Comparison of ENCODE assay signal across 8 mouse cellular contexts in genomic region chr5:16869309-16869915, GRCm38 (mm10).
DNase-seq lines count a peak whose midpoint lies in the region; ATAC-seq lines count a peak whose summit lies in the region.

No protein-coding gene starts in this region.

- 54% methylated on average over 2 of the region's 2 CpGs for WGBS in intestine, embryonic 14.5 days
- WGBS in midbrain, embryonic 16.5 days = 50% methylated on average over 2 of the region's 2 CpGs

- no peak overlapping the region for H3K9ac ChIP-seq in intestine, embryonic 14.5 days (ENCODE audit: low read length)
- no peak overlapping the region for H3K9ac ChIP-seq in midbrain, embryonic 16.5 days (ENCODE audit: low read depth, low read length)

- peak; percentile 5 for DNase-seq in ovary, postnatal 10 days (ENCODE audit: low spot score)
- no peak for DNase-seq in ovary, adult 18-20 months (ENCODE audit: low spot score)
- peak; percentile 34 for DNase-seq in adrenal gland, adult 8-10 months
- DNase-seq in fat pad, adult 2 months (ENCODE audit: extremely low read depth, low read depth, low spot score) = peak; percentile 11
- DNase-seq in intestine, embryonic 14.5 days (ENCODE audit: low spot score) = peak; percentile 64
- peak; percentile 53 to 72 for DNase-seq in left cerebral cortex, postnatal 14 days (ENCODE audit: low spot score in 2 of 2)
- DNase-seq in spleen, adult 12 weeks (ENCODE audit: low spot score) = no peak

- no peaks in the 10 kb centered on the region for H3K4me1 ChIP-seq in intestine, embryonic 14.5 days (replicated peaks; ENCODE audit: control insufficient read depth, insufficient read depth, low read length)
- H3K4me1 ChIP-seq in midbrain, embryonic 16.5 days (ENCODE audit: control insufficient read depth, insufficient read depth, low read length) = no peaks in the 10 kb centered on the region

- H3K27ac ChIP-seq in intestine, embryonic 14.5 days (ENCODE audit: low read depth) = no peak overlapping the region
- no peak overlapping the region for H3K27ac ChIP-seq in midbrain, embryonic 16.5 days (ENCODE audit: low read length)

- no peaks in the 10 kb centered on the region for H3K27me3 ChIP-seq in intestine, embryonic 14.5 days (replicated peaks; ENCODE audit: control insufficient read depth, insufficient read depth, low read length)
- H3K27me3 ChIP-seq in midbrain, embryonic 16.5 days (ENCODE audit: control insufficient read depth, insufficient read depth, low read depth, low read length) = no peaks in the 10 kb centered on the region

- no peaks in the 10 kb centered on the region for H3K36me3 ChIP-seq in intestine, embryonic 14.5 days (ENCODE audit: control insufficient read depth, insufficient read depth, low read length)
- H3K36me3 ChIP-seq in midbrain, embryonic 16.5 days (ENCODE audit: control insufficient read depth, insufficient read depth, low read length) = no peaks in the 10 kb centered on the region

- H3K4me3 ChIP-seq in intestine, embryonic 14.5 days (ENCODE audit: low read depth, low read length) = no peak overlapping the region
- H3K4me3 ChIP-seq in midbrain, embryonic 16.5 days (ENCODE audit: low read depth, low read length) = no peak overlapping the region

- ATAC-seq in intestine, embryonic 14.5 days (replicated peaks; ENCODE audit: low FRiP score, low TSS enrichment, low read depth) = 0 out of 2 replicates have a peak, but pooled peaks have one; percentile 47
- peak; percentile 89 for ATAC-seq in midbrain, embryonic 16.5 days

- H3K4me2 ChIP-seq in intestine, embryonic 14.5 days (ENCODE audit: low read length) = no peak overlapping the region
- no peak overlapping the region for H3K4me2 ChIP-seq in midbrain, embryonic 16.5 days (ENCODE audit: low read length)

- intact Hi-C loops in left cerebral cortex, postnatal 14 days (cut with DNase I) = loop anchor here (2.0 to 10.0 kb wide), 3 partner anchors 315 to 1035 kb away; partner anchors contain the start of gene Hgf

- no peaks in the 10 kb centered on the region for H3K9me3 ChIP-seq in intestine, embryonic 14.5 days (ENCODE audit: control insufficient read depth, low read length)
- no peaks in the 10 kb centered on the region for H3K9me3 ChIP-seq in midbrain, embryonic 16.5 days (replicated peaks; ENCODE audit: control insufficient read depth, low read length, poor library complexity, severe bottlenecking)

Comparison
In these comparisons a context has a peak if more than half of its experiments do, and no peak if none do; other contexts are left out.
1. DNase-seq: peak in ovary, postnatal 10 days (single experiment), adrenal gland, adult 8-10 months (single experiment), fat pad, adult 2 months (single experiment), intestine, embryonic 14.5 days (single experiment) and left cerebral cortex, postnatal 14 days (2 of 2); none in ovary, adult 18-20 months (single experiment) and spleen, adult 12 weeks (single experiment).